Mouse (Mus musculus): Measurements from ENCODE around the gene Inha. TPM values are rescaled to one million over a fixed set of nuclear protein-coding genes. Genes with fewer than 3 reads are reported as not detected.

The Inha gene
- polyA plus RNA-seq (2017; shearing (Covaris generic)): not detected

GRCm38 (mm10) chr1:75507006-75507405 is at the start of gene Inha:
Gene Inha, plus strand, starts transcription at chr1:75507077.

GRCm38 (mm10) chr1:75478916-75479634 is 27.8 kb upstream of the Inha start, which contains the start of the genes Chpf and Tmem198:
Gene Chpf, minus strand, starts transcription at chr1:75479307.
Gene Tmem198, plus strand, starts transcription at chr1:75479532.

GRCm38 (mm10) chr1:75505956-75506831 is 683 bp upstream of the Inha start, which contains the start of gene Obsl1:
Gene Obsl1, minus strand, starts transcription at chr1:75506452.

DNA sequence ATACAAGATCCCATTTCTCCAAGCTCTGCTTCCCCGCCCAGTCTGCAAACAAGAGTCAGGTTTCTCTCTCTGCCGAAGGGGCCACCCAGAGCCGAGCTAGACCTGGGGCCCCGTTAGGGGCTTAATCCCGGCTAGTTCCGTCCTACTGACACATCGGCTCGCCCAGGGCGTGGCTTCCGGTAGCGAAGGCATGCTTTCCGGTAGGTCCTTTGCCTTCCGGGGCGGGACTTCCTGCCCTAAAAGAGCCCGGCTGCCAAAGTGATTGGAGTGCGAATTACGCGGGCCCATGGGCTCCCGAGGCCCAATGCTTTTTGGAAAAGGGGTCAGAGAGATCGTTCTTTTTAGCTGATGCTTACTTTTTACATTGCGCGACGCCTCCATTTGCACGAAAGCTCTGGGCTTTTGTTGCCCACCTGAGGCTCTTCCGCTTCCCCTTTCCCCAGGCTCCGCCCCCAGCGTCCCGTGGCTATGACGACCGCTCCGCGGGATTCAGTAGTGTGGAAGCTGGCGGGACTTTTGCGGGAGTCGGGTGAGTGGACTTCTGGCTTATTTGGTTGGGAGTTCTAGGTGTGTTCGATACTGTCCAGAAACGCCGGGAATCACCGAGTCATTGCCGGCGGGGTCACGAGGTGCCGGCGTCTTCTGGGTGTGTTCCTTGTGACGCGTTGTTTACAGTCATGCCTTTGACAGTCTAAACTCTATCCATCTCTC is 14.6 kb downstream of the Inha start, which contains the start of gene Stk11ip:
TSS of gene Stk11ip (plus strand) at position 209 of the 711 bp plus-strand sequence.

GRCm38 (mm10) chr1:75545965-75546956 is 39.4 kb downstream of the Inha start, which contains the start of gene Slc4a3:
Gene Slc4a3, plus strand, starts transcription at chr1:75546266.

Other genes with a start within 250 kb of the Inha start
- 0.17 TPM for gene Ptprn, start 242.6 kb upstream of the Inha start, polyA plus RNA-seq (2017; shearing (Covaris generic))
- not detected for gene Resp18, start 228.7 kb upstream of the Inha start, polyA plus RNA-seq (2017; shearing (Covaris generic))
- gene Dnpep, start 189.1 kb upstream of the Inha start, polyA plus RNA-seq (2017; shearing (Covaris generic)): 48.6 TPM
- gene Des, start 146.7 kb upstream of the Inha start, polyA plus RNA-seq (2017; shearing (Covaris generic)): not detected
- gene Speg, start 131.8 kb upstream of the Inha start, polyA plus RNA-seq (2017; shearing (Covaris generic)): 0.91 TPM
- gene Gmppa, start 71.1 kb upstream of the Inha start, polyA plus RNA-seq (2017; shearing (Covaris generic)): 72.5 TPM
- not detected for gene Asic4, start 56.6 kb upstream of the Inha start, polyA plus RNA-seq (2017; shearing (Covaris generic))
- gene Chpf, start 27.8 kb upstream of the Inha start, polyA plus RNA-seq (2017; shearing (Covaris generic)): 33.8 TPM
- 1.7 TPM for gene Tmem198, start 27.5 kb upstream of the Inha start, polyA plus RNA-seq (2017; shearing (Covaris generic))
- gene Obsl1, start 625 bp upstream of the Inha start, polyA plus RNA-seq (2017; shearing (Covaris generic)): 1.2 TPM
- gene Stk11ip, start 14.5 kb downstream of the Inha start, polyA plus RNA-seq (2017; shearing (Covaris generic)): 32.1 TPM
- gene Slc4a3, start 39.2 kb downstream of the Inha start, polyA plus RNA-seq (2017; shearing (Covaris generic)): not detected